Mouse (Mus musculus): Measurements from ENCODE around the gene Lrp6. TPM values are rescaled to one million over a fixed set of nuclear protein-coding genes. Genes with fewer than 3 reads are reported as not detected.

Gene Lrp6
- total and polyA plus RNA-seq, 2 experiments from 2014 or later, result 15.9 to 26.6 TPM

- Histone ChIP-seq H3K36me3 (replicated peaks; ENCODE audit: control insufficient read depth, insufficient read depth, low read length) (no peaks in the 10 kb centered on the region), H3K4me2 (ENCODE audit: low read depth, low read length) (no peak overlapping the region), H3K4me3 (ENCODE audit: low read depth, low read length) (no peak overlapping the region), H3K27me3 (ENCODE audit: control insufficient read depth, insufficient read depth, low read length) (no peaks in the 10 kb centered on the region), H3K9ac (replicated peaks; ENCODE audit: low read depth, low read length) (no peak overlapping the region), H3K4me1 (ENCODE audit: control insufficient read depth, insufficient read depth) (no peaks in the 10 kb centered on the region), H3K9me3 (replicated peaks; ENCODE audit: control insufficient read depth, low read length) (no peaks in the 10 kb centered on the region), H3K27ac (ENCODE audit: low read depth) (no peak overlapping the region)
- WGBS, result 60% methylated on average over 9 of the region's 9 CpGs
- DNase-seq (ENCODE audit: low spot score), result peak; percentile 35
- no peak for TF ChIP-seq EP300 (IDR thresholded peaks at IDR 0.05; ENCODE audit: low read depth)
- TF ChIP-seq CTCF (IDR thresholded peaks at IDR 0.05; ENCODE audit: low read depth), result peak; percentile 16; the same call in 1 of the 2 replicates
- ATAC-seq (ENCODE audit: insufficient read depth, low read depth), result no peak
Measured at GRCm38 (mm10) chr6:134430161-134430799, 136.5 kb downstream of the Lrp6 start.

- no peaks in the 10 kb centered on the region for H3K36me3 ChIP-seq (replicated peaks; ENCODE audit: control insufficient read depth, insufficient read depth, low read length)
- ATAC-seq (ENCODE audit: insufficient read depth, low read depth) (no peak), DNase-seq (ENCODE audit: low spot score) (no peak)
- H3K4me3 ChIP-seq (ENCODE audit: low read depth, low read length), result no peak overlapping the region
- no peaks in the 10 kb centered on the region for H3K27me3 ChIP-seq (ENCODE audit: control insufficient read depth, insufficient read depth, low read length)
- no peak overlapping the region for H3K9ac ChIP-seq (replicated peaks; ENCODE audit: low read depth, low read length)
- no peak overlapping the region for H3K4me2 ChIP-seq (ENCODE audit: low read depth, low read length)
- TF ChIP-seq EP300 (IDR thresholded peaks at IDR 0.05; ENCODE audit: low read depth), result no peak
- no peak for TF ChIP-seq CTCF (IDR thresholded peaks at IDR 0.05; ENCODE audit: low read depth)
- WGBS, result 76% methylated on average over 5 of the region's 5 CpGs
- no peak overlapping the region for H3K27ac ChIP-seq (ENCODE audit: low read depth)
- H3K4me1 ChIP-seq (ENCODE audit: control insufficient read depth, insufficient read depth), result no peaks in the 10 kb centered on the region
- H3K9me3 ChIP-seq (replicated peaks; ENCODE audit: control insufficient read depth, low read length), result no peaks in the 10 kb centered on the region
Measured at GRCm38 (mm10) chr6:134428455-134428854, 138.3 kb downstream of the Lrp6 start.

- DNase-seq (ENCODE audit: low spot score), result no peak
- Histone ChIP-seq H3K4me1 (ENCODE audit: control insufficient read depth, insufficient read depth) (no peaks in the 10 kb centered on the region), H3K9me3 (replicated peaks; ENCODE audit: control insufficient read depth, low read length) (no peaks in the 10 kb centered on the region), H3K36me3 (replicated peaks; ENCODE audit: control insufficient read depth, insufficient read depth, low read length) (no peaks in the 10 kb centered on the region), H3K27ac (ENCODE audit: low read depth) (no peak overlapping the region), H3K4me3 (ENCODE audit: low read depth, low read length) (no peak overlapping the region), H3K4me2 (ENCODE audit: low read depth, low read length) (no peak overlapping the region), H3K9ac (replicated peaks; ENCODE audit: low read depth, low read length) (no peak overlapping the region), H3K27me3 (ENCODE audit: control insufficient read depth, insufficient read depth, low read length) (no peaks in the 10 kb centered on the region)
- ATAC-seq (ENCODE audit: insufficient read depth, low read depth), result no peak
- 70% methylated on average over 3 of the region's 3 CpGs for WGBS
- TF ChIP-seq CTCF (IDR thresholded peaks at IDR 0.05; ENCODE audit: low read depth) (peak; percentile 59), EP300 (IDR thresholded peaks at IDR 0.05; ENCODE audit: low read depth) (no peak)
Measured at GRCm38 (mm10) chr6:134427165-134427564, 139.6 kb downstream of the Lrp6 start.

- no peaks in the 10 kb centered on the region for H3K9me3 ChIP-seq (replicated peaks; ENCODE audit: control insufficient read depth, low read length)
- H3K4me3 ChIP-seq (ENCODE audit: low read depth, low read length), result no peak overlapping the region
- ATAC-seq (ENCODE audit: insufficient read depth, low read depth), result peak; percentile 78
- H3K9ac ChIP-seq (replicated peaks; ENCODE audit: low read depth, low read length), result no peak overlapping the region
- H3K27me3 ChIP-seq (ENCODE audit: control insufficient read depth, insufficient read depth, low read length), result no peaks in the 10 kb centered on the region
- no peaks in the 10 kb centered on the region for H3K36me3 ChIP-seq (replicated peaks; ENCODE audit: control insufficient read depth, insufficient read depth, low read length)
- WGBS, result 27% methylated on average over 11 of the region's 11 CpGs
- peak overlapping the region; percentile 10; the same call in 1 of the 2 replicates for H3K4me2 ChIP-seq (ENCODE audit: low read depth, low read length)
- DNase-seq (ENCODE audit: low spot score), result peak; percentile 80
- TF ChIP-seq EP300 (IDR thresholded peaks at IDR 0.05; ENCODE audit: low read depth) (no peak), CTCF (IDR thresholded peaks at IDR 0.05; ENCODE audit: low read depth) (peak; percentile 82)
- H3K27ac ChIP-seq (ENCODE audit: low read depth), result no peak overlapping the region
- H3K4me1 ChIP-seq (ENCODE audit: control insufficient read depth, insufficient read depth), result no peaks in the 10 kb centered on the region
Measured at GRCm38 (mm10) chr6:134425216-134425717, 141.5 kb downstream of the Lrp6 start.

DNA sequence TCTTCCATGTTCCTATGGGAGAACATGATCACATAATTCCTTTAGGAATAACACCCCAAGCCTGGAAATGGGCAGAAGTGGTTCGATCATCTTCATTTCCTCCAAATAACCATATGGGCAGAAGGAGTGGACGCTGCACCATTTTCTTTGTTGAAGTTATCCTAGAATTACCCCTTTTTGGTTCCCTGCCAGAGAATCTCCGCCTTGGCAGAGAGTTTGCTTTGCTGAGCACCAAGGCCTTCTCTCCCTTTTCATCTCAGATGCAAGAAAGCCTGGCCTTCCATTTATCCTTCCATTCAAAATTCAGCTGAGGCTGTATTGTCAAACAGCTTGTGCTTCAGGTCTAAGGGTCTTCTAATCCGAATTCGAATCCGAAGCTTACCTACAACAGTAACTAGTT is 144.8 kb downstream of the Lrp6 start:
- H3K9ac ChIP-seq (replicated peaks; ENCODE audit: low read depth, low read length), result no peak overlapping the region
- H3K9me3 ChIP-seq (replicated peaks; ENCODE audit: control insufficient read depth, low read length), result no peaks in the 10 kb centered on the region
- 75% methylated on average over 6 of the region's 6 CpGs for WGBS
- no peaks in the 10 kb centered on the region for H3K36me3 ChIP-seq (replicated peaks; ENCODE audit: control insufficient read depth, insufficient read depth, low read length)
- H3K4me2 ChIP-seq (ENCODE audit: low read depth, low read length), result no peak overlapping the region
- H3K4me3 ChIP-seq (ENCODE audit: low read depth, low read length), result no peak overlapping the region
- H3K27me3 ChIP-seq (ENCODE audit: control insufficient read depth, insufficient read depth, low read length), result no peaks in the 10 kb centered on the region
- no peak for DNase-seq (ENCODE audit: low spot score)
- no peak for ATAC-seq (ENCODE audit: insufficient read depth, low read depth)
- no peak for TF ChIP-seq EP300 (IDR thresholded peaks at IDR 0.05; ENCODE audit: low read depth)
- TF ChIP-seq CTCF (IDR thresholded peaks at IDR 0.05; ENCODE audit: low read depth), result no peak
- H3K27ac ChIP-seq (ENCODE audit: low read depth), result no peak overlapping the region
- no peaks in the 10 kb centered on the region for H3K4me1 ChIP-seq (ENCODE audit: control insufficient read depth, insufficient read depth)

GRCm38 (mm10) chr6:134420375-134420774 is 146.4 kb downstream of the Lrp6 start:
- Histone ChIP-seq H3K9ac (replicated peaks; ENCODE audit: low read depth, low read length) (no peak overlapping the region), H3K36me3 (replicated peaks; ENCODE audit: control insufficient read depth, insufficient read depth, low read length) (no peaks in the 10 kb centered on the region), H3K27ac (ENCODE audit: low read depth) (no peak overlapping the region), H3K9me3 (replicated peaks; ENCODE audit: control insufficient read depth, low read length) (no peaks in the 10 kb centered on the region), H3K4me1 (ENCODE audit: control insufficient read depth, insufficient read depth) (no peaks in the 10 kb centered on the region), H3K4me2 (ENCODE audit: low read depth, low read length) (no peak overlapping the region), H3K27me3 (ENCODE audit: control insufficient read depth, insufficient read depth, low read length) (no peaks in the 10 kb centered on the region), H3K4me3 (ENCODE audit: low read depth, low read length) (no peak overlapping the region)
- WGBS, result 63% methylated on average over 8 of the region's 8 CpGs
- TF ChIP-seq CTCF (IDR thresholded peaks at IDR 0.05; ENCODE audit: low read depth), result no peak
- TF ChIP-seq EP300 (IDR thresholded peaks at IDR 0.05; ENCODE audit: low read depth), result no peak
- ATAC-seq (ENCODE audit: insufficient read depth, low read depth) (no peak), DNase-seq (ENCODE audit: low spot score) (no peak)

All from heart, postnatal 0 days (tissue).